Mouse (Mus musculus) heart, postnatal 0 days (tissue): Measurements from ENCODE around the gene Gm26602. TPM values are rescaled to one million over a fixed set of nuclear protein-coding genes. Genes with fewer than 3 reads are reported as not detected.

ENCODE experiments used
- ATAC-seq: fragments of 200-750 bp; cut with Nextera tagmentation; 2 replicates; pipeline ENCODE4 v1.8.0; 2017; ENCODE audit warnings: low read depth, moderate number of reproducible peaks, moderate library complexity; ENCODE audit not compliant: insufficient read depth
- DNase-seq: peaks from one replicate; pipeline ENCODE4 v3.0.0-alpha.2; 2016; ENCODE audit warnings: low spot score
- H3K27ac ChIP-seq: fragments of 300-500 bp; sonication (generic); 2 replicates; pipeline ENCODE4 v1.5.1; 2014; ENCODE audit warnings: low read depth, mild to moderate bottlenecking
- H3K27me3 ChIP-seq: fragments of 300-500 bp; sonication (generic); 2 replicates; pipeline ENCODE4 v1.6.1; 2014; ENCODE audit warnings: low read length, mixed read lengths; ENCODE audit not compliant: control insufficient read depth, insufficient read depth
- H3K36me3 ChIP-seq: fragments of 300-500 bp; sonication (generic); replicated peaks from 2 replicates; pipeline ENCODE4 v1.6.1; 2014; ENCODE audit warnings: low read length, mixed read lengths; ENCODE audit not compliant: control insufficient read depth, insufficient read depth
- H3K4me1 ChIP-seq: fragments of 300-500 bp; sonication (generic); 2 replicates; pipeline ENCODE4 v1.6.1; 2014; ENCODE audit warnings: antibody characterized with exemption; ENCODE audit not compliant: control insufficient read depth, insufficient read depth
- H3K4me2 ChIP-seq: fragments of 300-500 bp; sonication (generic); 2 replicates; pipeline ENCODE4 v1.6.1; 2014; ENCODE audit warnings: low read depth, mild to moderate bottlenecking, low read length, moderate library complexity
- H3K4me3 ChIP-seq: fragments of 300-500 bp; sonication (generic); 2 replicates; pipeline ENCODE4 v1.5.1; 2014; ENCODE audit warnings: low read depth, low read length
- H3K9ac ChIP-seq: fragments of 300-500 bp; sonication (generic); replicated peaks from 2 replicates; pipeline ENCODE4 v1.6.1; 2014; ENCODE audit warnings: low read depth, low read length, mixed read lengths
- H3K9me3 ChIP-seq: fragments of 300-500 bp; sonication (generic); replicated peaks from 2 replicates; pipeline ENCODE4 v1.6.1; 2016; ENCODE audit warnings: low read length; ENCODE audit not compliant: control insufficient read depth
- CTCF ChIP-seq: IDR thresholded peaks from 2 replicates; pipeline ENCODE4 v1.5.1; 2016; ENCODE audit warnings: antibody characterized with exemption, control low read depth, low read depth
- EP300 ChIP-seq: IDR thresholded peaks from 2 replicates; pipeline ENCODE4 v1.6.1; 2016; ENCODE audit warnings: antibody characterized with exemption, low read depth
- WGBS: fragments of 180-500 bp; shearing (Covaris S2); extraction: QIAGEN DNeasy Blood & Tissue Kit; methylation state at CpG from one replicate; pipeline ENCODE4 v1.1.7; 2014; 5-methylcytosine and 5-hydroxymethylcytosine counted together
- polyA plus RNA-seq: library from polyadenylated mRNA; unstranded; fragments of >200 nt; fragmentation: Nextera tagmentation; extraction: Ambion mirVana; gene quantifications from 2 replicates; pipeline ENCODE4 v1.2.1, GENCODE M21; 2015
- total RNA-seq: library from RNA; depleted of rRNA; stranded (reverse); fragments of >200 nt; gene quantifications from 2 replicates; pipeline ENCODE4 v1.2.3, GENCODE M21; 2014; ENCODE audit warnings: low replicate concordance

The Gm26602 gene
- total and polyA plus RNA-seq, 2 experiments from 2014 or later: 4.0 TPM; not detected in 1

DNA sequence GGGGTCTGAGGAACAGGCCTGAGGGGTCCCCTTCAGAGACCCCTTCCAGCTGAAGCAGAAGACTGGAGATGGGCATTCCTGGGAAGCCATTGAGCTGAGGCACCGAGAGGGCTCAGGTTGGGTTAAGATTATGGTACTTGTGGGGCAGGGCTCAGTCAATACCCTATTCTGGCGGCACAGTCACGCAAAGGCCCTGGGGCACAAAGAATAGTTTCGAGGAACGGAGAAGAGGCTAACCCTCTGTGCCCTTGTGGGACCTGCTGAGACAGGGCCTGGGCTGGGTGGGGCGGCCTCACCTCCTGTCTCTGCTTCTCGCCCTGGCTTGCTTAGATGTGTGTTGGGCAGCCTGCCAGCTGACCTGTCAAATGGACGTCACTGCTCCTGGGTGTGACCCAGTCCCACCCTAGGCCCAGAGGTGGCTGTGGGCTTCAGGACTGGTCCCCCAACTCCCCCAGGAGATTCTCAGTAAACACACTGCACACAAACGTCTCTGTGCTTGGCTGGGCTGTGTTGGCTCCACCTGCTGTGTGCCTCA is 22.6 kb downstream of the Gm26602 start:
- Histone ChIP-seq H3K4me2 (no peak overlapping the region), H3K27me3 (no peaks in the 10 kb centered on the region), H3K4me3 (no peak overlapping the region), H3K4me1 (peaks cover 23% of the 10 kb centered on the region), H3K9ac (no peak overlapping the region), H3K9me3 (no peaks in the 10 kb centered on the region), H3K27ac (no peak overlapping the region), H3K36me3 (0 out of 2 replicates have a peak, but pooled peaks cover 7% of the 10 kb centered on the region)
- TF ChIP-seq EP300 (no peak), CTCF (no peak)
- ATAC-seq: no peak
- 55% methylated on average over 9 of the region's 9 CpGs for WGBS
- DNase-seq: no peak

DNA sequence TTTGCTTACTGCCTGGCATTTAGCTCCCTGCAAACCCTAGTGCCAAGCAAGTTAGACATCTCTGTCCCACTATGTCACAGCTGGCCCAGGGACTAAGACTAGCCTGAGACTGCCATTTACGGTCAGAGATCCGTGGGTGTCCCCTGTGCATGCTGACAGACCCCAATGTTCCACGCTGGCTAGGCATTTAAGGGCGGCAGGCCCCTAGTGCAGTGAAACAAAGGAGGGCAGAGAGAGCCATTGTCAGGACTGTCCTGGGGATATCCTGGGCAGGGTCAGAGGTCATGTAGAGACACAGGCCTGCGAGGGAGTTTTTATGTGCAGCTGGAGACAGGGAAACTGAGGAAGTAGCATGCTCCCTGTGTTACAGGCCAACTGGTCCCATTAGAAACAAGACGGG is 23.2 kb downstream of the Gm26602 start:
- WGBS: 69% methylated on average over 6 of the region's 6 CpGs
- Histone ChIP-seq H3K9me3 (no peaks in the 10 kb centered on the region), H3K4me2 (no peak overlapping the region), H3K4me1 (peaks cover 21% of the 10 kb centered on the region), H3K4me3 (no peak overlapping the region), H3K9ac (no peak overlapping the region), H3K36me3 (0 out of 2 replicates have a peak, but pooled peaks cover 7% of the 10 kb centered on the region), H3K27me3 (no peaks in the 10 kb centered on the region), H3K27ac (no peak overlapping the region)
- no peak for ATAC-seq
- no peak for DNase-seq
- no peak for TF ChIP-seq CTCF
- no peak for TF ChIP-seq EP300

DNA sequence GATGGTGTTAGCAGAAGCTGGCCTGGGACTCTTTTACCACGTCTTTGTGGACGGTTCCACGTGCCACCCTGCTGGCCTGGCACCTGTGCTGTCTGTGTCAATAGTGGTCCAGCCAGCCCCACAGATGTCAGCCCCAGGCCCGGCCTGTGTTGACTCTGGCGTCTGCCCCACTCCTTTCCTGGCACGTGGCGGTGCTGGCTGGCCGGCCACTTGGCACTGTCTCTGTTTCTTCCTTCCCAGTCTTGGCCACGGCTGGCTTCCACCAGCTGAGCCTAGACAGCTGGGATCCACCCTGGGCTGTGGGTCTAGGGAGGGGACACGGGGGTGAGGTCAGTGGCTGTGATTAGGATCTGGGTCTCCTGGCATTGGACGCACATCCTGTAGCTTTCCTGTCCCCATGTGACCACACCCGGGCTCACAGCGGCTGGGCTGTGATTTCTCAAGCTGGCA is 23.6 kb downstream of the Gm26602 start:
- TF ChIP-seq CTCF (no peak), EP300 (peak; percentile 51; the same call in 1 of the 2 replicates)
- H3K27ac ChIP-seq: peak overlapping the region; percentile 35; the same call in 1 of the 2 replicates
- no peaks in the 10 kb centered on the region for H3K9me3 ChIP-seq
- H3K9ac ChIP-seq: no peak overlapping the region
- H3K4me1 ChIP-seq: peaks cover 21% of the 10 kb centered on the region
- 53% methylated on average over 13 of the region's 13 CpGs for WGBS
- no peak overlapping the region for H3K4me2 ChIP-seq
- DNase-seq: peak; percentile 59
- H3K4me3 ChIP-seq: no peak overlapping the region
- 0 out of 2 replicates have a peak, but pooled peaks cover 7% of the 10 kb centered on the region for H3K36me3 ChIP-seq
- ATAC-seq: peak; percentile 40
- no peaks in the 10 kb centered on the region for H3K27me3 ChIP-seq

DNA sequence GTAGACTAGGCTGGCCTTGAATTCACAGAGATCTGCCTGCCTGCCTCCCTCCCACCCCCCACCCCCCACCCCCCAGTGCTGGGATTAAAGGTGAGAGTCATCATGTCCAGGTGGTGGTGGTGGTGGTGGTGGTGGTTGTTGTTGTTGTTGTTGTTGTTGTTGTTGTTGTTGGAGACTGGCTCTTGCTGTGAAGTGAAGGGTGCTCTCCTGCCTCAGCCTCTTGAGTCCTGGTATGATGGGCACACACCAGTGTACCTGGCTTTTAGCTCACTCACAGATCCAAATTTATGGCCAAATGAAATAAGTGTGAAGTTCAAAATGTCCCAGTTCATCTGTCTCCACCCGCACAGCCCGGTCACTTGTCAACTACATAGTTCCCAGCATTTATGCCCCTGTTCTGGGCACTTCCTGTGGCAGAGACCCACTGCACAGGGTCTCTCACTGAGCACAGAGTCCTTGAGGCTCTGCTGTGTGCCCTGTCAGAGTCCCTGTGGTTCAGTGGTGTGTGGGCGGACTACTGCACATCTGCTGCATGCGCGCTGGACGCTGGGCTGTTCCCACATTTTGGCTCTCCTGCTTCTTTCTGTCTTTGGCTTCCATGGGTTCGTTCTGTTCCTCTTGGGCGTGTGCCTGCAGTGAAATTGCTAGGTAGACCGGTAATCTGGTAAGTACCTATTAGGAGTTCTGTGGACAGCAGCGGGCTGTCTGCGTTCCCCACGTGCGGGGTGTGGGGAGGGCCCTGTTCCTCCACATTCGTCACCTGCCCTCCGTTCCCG is 24.3 kb downstream of the Gm26602 start:
- DNase-seq (no peak), ATAC-seq (no peak)
- H3K4me2 ChIP-seq: no peak overlapping the region
- no peak overlapping the region for H3K9ac ChIP-seq
- TF ChIP-seq CTCF (no peak), EP300 (no peak)
- H3K36me3 ChIP-seq: 0 out of 2 replicates have a peak, but pooled peaks cover 7% of the 10 kb centered on the region
- no peaks in the 10 kb centered on the region for H3K27me3 ChIP-seq
- H3K27ac ChIP-seq: peak overlapping the region; percentile 35; the same call in 1 of the 2 replicates
- 88% methylated on average over 16 of the region's 16 CpGs for WGBS
- H3K9me3 ChIP-seq: no peaks in the 10 kb centered on the region
- no peak overlapping the region for H3K4me3 ChIP-seq
- peaks cover 21% of the 10 kb centered on the region for H3K4me1 ChIP-seq

DNA sequence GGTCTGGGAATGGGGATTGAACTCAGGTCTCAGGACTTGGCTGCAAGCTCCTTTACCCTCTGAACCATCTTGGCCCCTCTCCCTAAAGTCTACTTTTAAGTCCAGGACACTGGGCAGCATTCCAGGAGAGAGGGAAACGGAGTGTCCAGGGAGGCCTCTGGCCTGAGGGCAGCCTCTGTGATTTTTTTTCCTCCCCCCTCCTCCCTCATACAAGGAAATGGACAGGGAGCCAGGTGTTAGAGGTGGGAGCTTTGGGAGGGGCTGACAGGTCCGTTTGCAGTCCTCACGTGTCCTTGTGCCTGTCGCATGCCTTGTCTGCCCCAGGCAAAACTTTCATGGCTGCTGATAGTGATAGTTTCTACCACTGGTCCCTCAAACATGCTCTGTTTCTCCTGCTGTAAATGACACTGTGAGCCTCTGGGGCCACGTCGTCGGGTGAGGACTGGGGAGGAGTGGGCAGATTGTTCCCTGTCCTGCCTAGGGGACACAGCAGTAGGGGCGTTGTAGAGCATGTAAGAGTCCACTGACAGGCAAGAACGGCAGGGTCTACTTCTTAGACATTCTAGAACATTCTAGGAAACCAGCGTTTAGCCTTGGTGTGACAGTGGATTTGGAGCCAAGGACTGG is 25.7 kb downstream of the Gm26602 start:
- H3K9ac ChIP-seq: no peak overlapping the region
- H3K27ac ChIP-seq: peak overlapping the region; percentile 58
- H3K27me3 ChIP-seq: no peaks in the 10 kb centered on the region
- H3K4me2 ChIP-seq: peak overlapping the region; percentile 55
- H3K36me3 ChIP-seq: no peaks in the 10 kb centered on the region
- TF ChIP-seq EP300 (no peak), CTCF (no peak)
- peaks cover 32% of the 10 kb centered on the region for H3K4me1 ChIP-seq
- H3K9me3 ChIP-seq: no peaks in the 10 kb centered on the region
- WGBS: 21% methylated on average over 10 of the region's 10 CpGs
- peak overlapping the region; percentile 28; the same call in 1 of the 2 replicates for H3K4me3 ChIP-seq
- ATAC-seq (no peak), DNase-seq (no peak)
